Mouse (Mus musculus) midbrain, postnatal 0 days (tissue): ENCODE results near the gene Mrpl35. TPM values are rescaled to one million over a fixed set of nuclear protein-coding genes. Genes with fewer than 3 reads are reported as not detected.

Experiments
- ATAC-seq: fragments of 200-750 bp; cut with Nextera tagmentation; 2 replicates; pipeline ENCODE4 v1.8.0; 2017; ENCODE audit warnings: moderate number of reproducible peaks, mild to moderate bottlenecking, moderate TSS enrichment, moderate library complexity; ENCODE audit not compliant: low FRiP score
- DNase-seq: peaks from one replicate; pipeline ENCODE4 v3.0.0-alpha.2; 2015; ENCODE audit warnings: low spot score
- H3K27ac ChIP-seq: fragments of 300-500 bp; sonication (generic); 2 replicates; pipeline ENCODE4 v1.5.1; 2014; ENCODE audit warnings: low read depth, mild to moderate bottlenecking, low read length, mixed read lengths
- H3K27me3 ChIP-seq: fragments of 300-500 bp; sonication (generic); 2 replicates; pipeline ENCODE4 v1.6.1; 2014; ENCODE audit warnings: low read length, control low read depth, mixed read lengths; ENCODE audit not compliant: insufficient read depth
- H3K36me3 ChIP-seq: fragments of 300-500 bp; sonication (generic); 2 replicates; pipeline ENCODE4 v1.6.1; 2014; ENCODE audit warnings: low read length, control low read depth, mixed read lengths; ENCODE audit not compliant: insufficient read depth
- H3K4me1 ChIP-seq: fragments of 300-500 bp; sonication (generic); 2 replicates; pipeline ENCODE4 v1.6.1; 2014; ENCODE audit warnings: mild to moderate bottlenecking, control low read depth, antibody characterized with exemption, low read length, mixed read lengths; ENCODE audit not compliant: insufficient read depth
- H3K4me2 ChIP-seq: fragments of 300-500 bp; sonication (generic); 2 replicates; pipeline ENCODE4 v1.6.1; 2014; ENCODE audit warnings: low read depth, mild to moderate bottlenecking, low read length, mixed read lengths; ENCODE audit not compliant: poor library complexity, severe bottlenecking
- H3K4me3 ChIP-seq: fragments of 300-500 bp; sonication (generic); 2 replicates; pipeline ENCODE4 v1.5.1; 2014; ENCODE audit warnings: low read depth, mild to moderate bottlenecking, low read length, moderate library complexity
- H3K9ac ChIP-seq: fragments of 300-500 bp; sonication (generic); replicated peaks from 2 replicates; pipeline ENCODE4 v1.6.1; 2014; ENCODE audit warnings: mild to moderate bottlenecking, low read length, moderate library complexity, mixed read lengths; ENCODE audit not compliant: poor library complexity, severe bottlenecking
- H3K9me3 ChIP-seq: fragments of 300-500 bp; sonication (generic); 2 replicates; pipeline ENCODE4 v1.6.1; 2016; ENCODE audit warnings: low read length, control low read depth
- CTCF ChIP-seq: IDR thresholded peaks from 2 replicates; pipeline ENCODE4 v1.5.1; 2016; ENCODE audit warnings: antibody characterized with exemption, mild to moderate bottlenecking
- WGBS: fragments of 180-500 bp; shearing (Covaris S2); extraction: QIAGEN DNeasy Blood & Tissue Kit; methylation state at CpG from one replicate; pipeline ENCODE4 v1.1.7; 2014; 5-methylcytosine and 5-hydroxymethylcytosine counted together
- polyA plus RNA-seq: library from polyadenylated mRNA; unstranded; fragments of >200 nt; fragmentation: Nextera tagmentation; extraction: Ambion mirVana; gene quantifications from 2 replicates; pipeline ENCODE4 v1.2.1, GENCODE M21; 2015
- total RNA-seq: library from RNA; depleted of rRNA; stranded (reverse); fragments of >200 nt; gene quantifications from 2 replicates; pipeline ENCODE4 v1.2.3, GENCODE M21; 2014

Mrpl35 gene
- total and polyA plus RNA-seq, 2 experiments from 2014 or later: 6.8 to 46.2 TPM

GRCm38 (mm10) chr6:71804061-71804829 lies 22.5 kb downstream of the Mrpl35 start:
- Histone ChIP-seq H3K9me3 (no peaks in the 10 kb centered on the region), H3K4me3 (no peak overlapping the region), H3K27me3 (no peaks in the 10 kb centered on the region), H3K4me1 (no peaks in the 10 kb centered on the region), H3K36me3 (peaks cover 41% of the 10 kb centered on the region), H3K4me2 (no peak overlapping the region), H3K9ac (no peak overlapping the region), H3K27ac (no peak overlapping the region)
- WGBS: 27% methylated on average over 12 of the region's 12 CpGs
- ATAC-seq (peak; percentile 90), DNase-seq (peak; percentile 94)
- TF ChIP-seq CTCF: peak; percentile 98

GRCm38 (mm10) chr6:71803609-71804008 lies 23.2 kb downstream of the Mrpl35 start:
- TF ChIP-seq CTCF: no peak

DNA sequence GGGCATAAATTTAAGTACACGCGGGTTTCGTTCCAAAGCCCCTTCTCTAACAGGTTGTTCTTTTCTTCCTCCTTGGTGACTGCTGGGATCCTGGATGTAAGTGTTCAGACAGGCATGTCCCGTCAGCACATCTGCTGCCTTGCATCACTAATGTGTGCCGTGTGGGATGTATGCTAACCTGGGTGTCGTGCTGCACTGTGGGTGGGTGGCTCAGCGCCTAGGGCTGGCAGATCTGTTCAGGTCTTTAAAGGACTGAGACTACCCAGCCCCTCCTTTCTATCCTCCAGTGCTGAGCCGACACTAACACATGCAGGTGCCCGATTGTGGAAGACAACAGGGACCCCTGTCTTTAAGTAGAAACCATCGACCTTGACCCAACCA lies 25.1 kb downstream of the Mrpl35 start:
- no peak overlapping the region for H3K9ac ChIP-seq
- WGBS: 54% methylated on average over 10 of the region's 10 CpGs
- no peaks in the 10 kb centered on the region for H3K27me3 ChIP-seq
- H3K4me1 ChIP-seq: no peaks in the 10 kb centered on the region
- no peak overlapping the region for H3K27ac ChIP-seq
- H3K36me3 ChIP-seq: peaks cover 36% of the 10 kb centered on the region
- no peak overlapping the region for H3K4me3 ChIP-seq
- no peaks in the 10 kb centered on the region for H3K9me3 ChIP-seq
- TF ChIP-seq CTCF: no peak
- DNase-seq (no peak), ATAC-seq (0 out of 2 replicates have a peak, but pooled peaks have one; percentile 22)
- H3K4me2 ChIP-seq: no peak overlapping the region

More at GRCm38 (mm10) chr6:71803609-71804008, 23.2 kb downstream of the Mrpl35 start:
- Histone ChIP-seq H3K36me3 (peaks cover 40% of the 10 kb centered on the region), H3K9ac (peak overlapping the region; percentile 33; the same call in 1 of the 2 replicates), H3K4me2 (no peak overlapping the region), H3K27ac (no peak overlapping the region), H3K9me3 (no peaks in the 10 kb centered on the region), H3K4me1 (no peaks in the 10 kb centered on the region), H3K4me3 (no peak overlapping the region), H3K27me3 (no peaks in the 10 kb centered on the region)
- 88% methylated on average over 1 of the region's 1 CpGs for WGBS
- no peak for DNase-seq
- ATAC-seq: 0 out of 2 replicates have a peak, but pooled peaks have one; percentile 9

DNA sequence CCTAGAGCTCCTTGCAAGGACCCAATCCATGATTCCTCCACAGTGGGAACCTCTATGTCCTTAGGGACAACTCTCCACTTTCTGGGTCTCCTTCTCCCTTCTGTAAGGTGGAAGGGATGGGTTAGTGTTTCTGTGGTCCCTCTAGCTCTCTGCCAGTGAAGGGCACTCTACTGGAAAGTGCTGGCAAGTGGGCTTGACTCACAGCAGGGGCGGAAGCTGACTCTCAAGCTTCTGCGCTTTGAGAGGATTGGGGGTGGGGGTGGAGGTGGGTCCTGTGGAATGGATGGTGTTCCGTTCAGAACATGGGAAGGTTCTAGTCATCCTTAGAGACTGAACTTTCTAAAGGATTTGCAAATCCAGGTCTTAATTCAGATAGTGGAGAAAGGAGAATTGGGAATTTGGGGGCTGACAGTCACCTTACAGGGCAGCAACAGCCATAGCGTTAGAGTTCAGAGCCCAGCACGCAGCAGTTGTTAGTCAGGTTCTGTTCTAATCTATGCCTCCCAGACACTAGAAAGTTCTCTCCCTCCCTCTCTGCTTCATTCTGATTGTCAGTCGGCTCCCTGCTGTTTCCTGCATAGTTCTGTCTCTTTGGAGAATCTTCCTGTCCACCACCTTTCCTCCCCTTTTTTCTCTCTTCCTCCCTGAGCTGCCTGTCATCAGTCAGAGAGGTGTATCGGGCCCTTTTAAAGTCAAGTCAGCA lies 25.6 kb downstream of the Mrpl35 start:
- no peak for TF ChIP-seq CTCF
- Histone ChIP-seq H3K4me2 (no peak overlapping the region), H3K4me3 (no peak overlapping the region), H3K9me3 (no peaks in the 10 kb centered on the region), H3K36me3 (peaks cover 38% of the 10 kb centered on the region), H3K27me3 (no peaks in the 10 kb centered on the region), H3K9ac (no peak overlapping the region), H3K27ac (no peak overlapping the region), H3K4me1 (no peaks in the 10 kb centered on the region)
- no peak for ATAC-seq
- 50% methylated on average over 7 of the region's 7 CpGs for WGBS
- DNase-seq: no peak

- H3K4me1 ChIP-seq: no peaks in the 10 kb centered on the region
- 76% methylated on average over 3 of the region's 3 CpGs for WGBS
- TF ChIP-seq CTCF: no peak
- H3K36me3 ChIP-seq: peaks cover 37% of the 10 kb centered on the region
- H3K9ac ChIP-seq: no peak overlapping the region
- no peaks in the 10 kb centered on the region for H3K27me3 ChIP-seq
- H3K4me2 ChIP-seq: no peak overlapping the region
- H3K4me3 ChIP-seq: no peak overlapping the region
- DNase-seq (no peak), ATAC-seq (no peak)
- H3K9me3 ChIP-seq: no peaks in the 10 kb centered on the region
- H3K27ac ChIP-seq: no peak overlapping the region
These were observed 27.4 kb downstream of the Mrpl35 start for GRCm38 (mm10) chr6:71799391-71799790.

GRCm38 (mm10) chr6:71791771-71792170 lies 35.0 kb downstream of the Mrpl35 start:
- 92% methylated on average over 6 of the region's 6 CpGs for WGBS
- H3K9me3 ChIP-seq: no peaks in the 10 kb centered on the region
- ATAC-seq (no peak), DNase-seq (no peak)
- H3K4me1 ChIP-seq: no peaks in the 10 kb centered on the region
- H3K27ac ChIP-seq: no peak overlapping the region
- no peak overlapping the region for H3K9ac ChIP-seq
- H3K4me2 ChIP-seq: no peak overlapping the region
- TF ChIP-seq CTCF: no peak
- H3K36me3 ChIP-seq: peaks cover 32% of the 10 kb centered on the region
- no peak overlapping the region for H3K4me3 ChIP-seq
- H3K27me3 ChIP-seq: no peaks in the 10 kb centered on the region
